Mouse (Mus musculus) embryonic facial prominence, embryonic 10.5 days (tissue): ENCODE measurements around the gene Ttyh2. TPM values are rescaled to one million over a fixed set of nuclear protein-coding genes. Genes with fewer than 3 reads are reported as not detected.

Source experiments
- DNase-seq: peaks from one replicate; pipeline ENCODE4 v3.0.0-alpha.2; 2017; ENCODE audit warnings: low spot score
- H3K27ac ChIP-seq: fragments of 300-500 bp; sonication (generic); replicated peaks from 2 replicates; pipeline ENCODE4 v1.5.1; 2016; ENCODE audit warnings: mild to moderate bottlenecking
- H3K27me3 ChIP-seq: fragments of 300-500 bp; sonication (generic); replicated peaks from 2 replicates; pipeline ENCODE4 v1.6.1; 2016; ENCODE audit warnings: low read depth, mild to moderate bottlenecking; ENCODE audit not compliant: poor library complexity, severe bottlenecking
- H3K36me3 ChIP-seq: fragments of 300-500 bp; sonication (generic); replicated peaks from 2 replicates; pipeline ENCODE4 v1.6.1; 2016; ENCODE audit warnings: mild to moderate bottlenecking, moderate library complexity
- H3K4me1 ChIP-seq: fragments of 300-500 bp; sonication (generic); 2 replicates; pipeline ENCODE4 v1.6.1; 2016
- H3K4me3 ChIP-seq: fragments of 300-500 bp; sonication (generic); 2 replicates; pipeline ENCODE4 v1.5.1; 2016; ENCODE audit warnings: mild to moderate bottlenecking, moderate library complexity
- H3K9me3 ChIP-seq: fragments of 300-500 bp; sonication (generic); 2 replicates; pipeline ENCODE4 v1.6.1; 2016; ENCODE audit warnings: mild to moderate bottlenecking
- WGBS: fragments of 180-500 bp; shearing (Covaris S2); methylation state at CpG from one replicate; pipeline ENCODE4 v1.1.7; 2016; 5-methylcytosine and 5-hydroxymethylcytosine counted together
- polyA plus RNA-seq: library from polyadenylated mRNA; unstranded; fragments of >200 nt; fragmentation: Nextera tagmentation; extraction: Ambion mirVana; gene quantifications from 2 replicates; pipeline ENCODE4 v1.2.1, GENCODE M21; 2016

Ttyh2 gene
- polyA plus RNA-seq, 1 experiment from 2014 or later, result 16.1 TPM

DNA sequence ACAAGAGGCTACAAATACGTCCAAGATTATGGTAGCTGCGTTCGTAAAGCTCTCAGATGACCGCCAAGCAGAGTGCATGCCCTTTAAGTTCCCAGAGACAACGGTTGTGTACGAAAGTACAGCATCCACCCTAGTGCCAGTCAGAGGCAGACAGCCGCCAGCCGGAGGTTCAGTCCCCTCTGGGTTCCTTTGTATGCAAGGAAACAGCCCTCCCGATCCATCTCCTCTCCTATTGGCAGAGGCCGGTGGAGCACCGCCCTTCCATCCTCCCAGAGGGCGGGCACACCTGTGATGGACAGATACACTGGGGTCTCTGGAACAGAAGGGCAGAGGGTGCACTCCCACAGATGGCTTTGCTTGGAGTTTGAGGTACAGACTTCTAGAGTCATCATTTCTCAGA is 33.0 kb upstream of the Ttyh2 start:
- Histone ChIP-seq H3K9me3 (no peaks in the 10 kb centered on the region), H3K4me3 (no peak overlapping the region), H3K4me1 (peaks cover 46% of the 10 kb centered on the region), H3K27ac (peak overlapping the region; percentile 57), H3K36me3 (no peaks in the 10 kb centered on the region), H3K27me3 (peaks cover 43% of the 10 kb centered on the region)
- DNase-seq, result peak; percentile 70
- 50% methylated on average over 12 of the region's 12 CpGs for WGBS

DNA sequence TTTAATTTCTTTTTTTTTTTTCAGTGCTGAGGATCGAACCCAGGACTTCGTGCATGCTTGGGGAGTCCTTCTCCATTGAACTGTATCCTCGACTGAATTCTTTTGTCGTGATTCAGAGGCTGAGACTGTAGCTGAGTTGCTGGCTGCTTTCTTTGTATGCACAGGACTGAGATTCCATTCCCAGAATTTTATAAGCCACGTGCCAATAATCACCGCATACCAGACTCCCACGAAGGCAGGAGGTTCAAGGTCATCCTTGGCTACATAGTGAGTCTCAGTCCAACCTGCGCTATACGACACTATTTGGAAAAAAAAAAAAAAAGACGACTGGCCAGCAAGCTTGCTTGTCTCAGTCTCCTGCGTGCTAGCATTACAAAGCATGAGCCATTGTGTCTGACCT is 32.3 kb upstream of the Ttyh2 start:
- no peaks in the 10 kb centered on the region for H3K9me3 ChIP-seq
- 83% methylated on average over 11 of the region's 11 CpGs for WGBS
- DNase-seq, result no peak
- H3K27me3 ChIP-seq, result peaks cover 36% of the 10 kb centered on the region
- no peaks in the 10 kb centered on the region for H3K36me3 ChIP-seq
- peaks cover 41% of the 10 kb centered on the region for H3K4me1 ChIP-seq
- H3K4me3 ChIP-seq, result no peak overlapping the region
- H3K27ac ChIP-seq, result no peak overlapping the region

DNA sequence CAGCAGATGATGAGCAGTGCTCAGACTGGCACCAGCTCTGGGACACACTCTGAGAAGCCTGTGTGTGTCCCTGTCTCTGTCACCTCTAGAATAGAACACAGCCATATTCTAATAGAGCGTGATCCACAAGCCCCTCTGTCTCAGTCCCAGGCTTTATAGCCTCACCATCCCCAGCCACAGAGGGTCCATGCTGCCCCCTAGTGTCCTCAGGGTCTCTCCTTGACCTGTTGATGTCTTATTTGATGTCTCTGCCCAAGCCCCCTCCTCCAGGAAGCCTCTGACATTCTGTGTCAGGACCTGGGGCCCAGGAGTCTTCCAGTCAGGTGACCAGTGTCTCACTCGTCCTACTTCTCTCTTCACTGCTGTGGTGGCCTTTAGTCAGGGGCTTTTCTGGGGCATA is 31.1 kb upstream of the Ttyh2 start:
- H3K27ac ChIP-seq, result no peak overlapping the region
- DNase-seq, result no peak
- peaks cover 24% of the 10 kb centered on the region for H3K27me3 ChIP-seq
- no peaks in the 10 kb centered on the region for H3K9me3 ChIP-seq
- no peaks in the 10 kb centered on the region for H3K36me3 ChIP-seq
- no peak overlapping the region for H3K4me3 ChIP-seq
- H3K4me1 ChIP-seq, result peaks cover 30% of the 10 kb centered on the region
- 44% methylated on average over 2 of the region's 2 CpGs for WGBS

DNA sequence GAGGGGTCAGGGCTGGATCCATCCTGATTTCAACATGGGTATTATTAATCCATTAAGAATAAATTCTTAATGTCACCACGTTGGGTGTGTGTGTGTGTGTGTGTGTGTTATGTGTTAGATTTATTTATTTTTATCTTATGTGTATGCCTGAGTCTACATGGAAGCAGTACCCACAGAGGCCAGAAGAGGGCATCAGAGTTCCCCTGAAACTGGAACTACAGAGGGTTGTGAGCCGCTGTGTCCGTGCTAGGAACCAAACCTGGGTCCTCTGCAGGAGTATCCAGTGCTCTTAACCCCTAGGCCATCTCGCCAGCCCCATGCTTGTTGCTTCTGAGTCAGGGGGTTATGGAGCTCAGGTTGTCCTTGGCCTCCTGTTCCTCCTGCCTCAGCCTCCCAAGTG is 25.7 kb upstream of the Ttyh2 start:
- H3K27me3 ChIP-seq, result 0 out of 2 replicates have a peak, but pooled peaks cover 8% of the 10 kb centered on the region
- H3K4me3 ChIP-seq, result no peak overlapping the region
- peaks cover 4% of the 10 kb centered on the region; the same call in 1 of the 2 replicates for H3K4me1 ChIP-seq
- H3K27ac ChIP-seq, result no peak overlapping the region
- WGBS, result 70% methylated on average over 4 of the region's 4 CpGs
- no peaks in the 10 kb centered on the region for H3K36me3 ChIP-seq
- H3K9me3 ChIP-seq, result no peaks in the 10 kb centered on the region
- no peak for DNase-seq

DNA sequence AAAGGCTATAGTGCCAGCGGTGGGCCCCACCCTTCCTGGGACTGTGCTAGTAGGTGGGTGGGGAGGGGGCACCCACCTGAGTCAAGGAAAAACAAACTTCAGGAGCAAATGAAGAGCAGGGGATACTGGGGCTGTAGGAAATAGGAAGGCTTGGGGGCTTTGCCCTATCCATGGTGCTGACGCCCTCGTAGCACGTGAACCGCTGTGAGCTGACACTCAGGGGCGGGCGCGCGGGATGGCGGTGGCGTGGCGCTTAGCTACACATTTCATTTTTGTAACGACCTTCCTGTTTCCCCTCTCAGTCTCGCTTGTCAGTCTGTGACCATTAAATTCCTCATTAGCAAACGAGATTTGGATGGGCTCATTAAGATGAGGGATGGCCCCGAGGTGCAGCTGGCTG is 22.7 kb upstream of the Ttyh2 start:
- no peak overlapping the region for H3K4me3 ChIP-seq
- H3K36me3 ChIP-seq, result no peaks in the 10 kb centered on the region
- peak; percentile 66 for DNase-seq
- peaks cover 24% of the 10 kb centered on the region; the same call in 1 of the 2 replicates for H3K27me3 ChIP-seq
- H3K9me3 ChIP-seq, result no peaks in the 10 kb centered on the region
- 5% methylated on average over 16 of the region's 16 CpGs for WGBS
- peaks cover 11% of the 10 kb centered on the region for H3K4me1 ChIP-seq
- H3K27ac ChIP-seq, result no peak overlapping the region

DNA sequence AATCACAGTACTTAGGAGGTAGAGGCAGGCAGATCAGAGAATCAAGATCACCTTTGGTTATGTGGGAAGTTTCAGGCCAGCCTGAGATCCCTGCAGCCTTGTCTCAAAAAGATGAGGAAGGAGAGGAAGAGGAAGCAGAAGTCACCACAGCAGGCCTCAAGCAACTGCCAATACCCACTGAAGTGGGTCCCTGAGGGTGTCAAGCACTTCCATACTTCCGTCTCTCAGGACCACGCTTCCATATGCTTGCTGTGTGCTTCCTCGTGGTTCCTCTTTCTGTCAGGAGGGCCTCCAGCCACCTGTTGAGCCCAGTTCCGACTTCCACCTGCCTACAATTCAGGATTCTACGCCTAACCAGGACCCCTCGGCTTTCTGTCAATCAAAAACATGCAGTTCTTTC is 21.6 kb upstream of the Ttyh2 start:
- 83% methylated on average over 6 of the region's 6 CpGs for WGBS
- no peak for DNase-seq

DNA sequence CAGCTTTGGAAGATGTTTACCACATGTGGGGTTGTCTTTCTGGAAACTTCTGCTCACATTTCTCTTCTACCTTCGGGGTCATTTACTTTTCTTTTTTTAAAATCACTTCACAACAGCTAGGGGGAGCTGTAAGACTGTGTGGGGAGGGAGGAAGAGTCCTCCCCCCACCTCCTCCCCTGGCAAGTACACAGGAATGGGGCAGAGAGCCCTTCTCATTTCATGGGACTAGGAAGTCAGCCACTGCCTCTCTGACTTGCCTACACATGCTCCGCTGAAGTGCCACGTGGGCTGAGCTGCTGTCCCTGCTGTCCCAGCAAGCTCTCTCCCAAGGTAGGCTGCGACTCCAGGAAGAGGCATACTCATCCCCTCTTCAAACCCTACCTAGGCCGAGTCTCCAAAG is 20.7 kb upstream of the Ttyh2 start:
- DNase-seq, result no peak
- Histone ChIP-seq H3K36me3 (no peaks in the 10 kb centered on the region), H3K27ac (no peak overlapping the region), H3K9me3 (no peaks in the 10 kb centered on the region), H3K4me3 (no peak overlapping the region), H3K27me3 (peaks cover 24% of the 10 kb centered on the region; the same call in 1 of the 2 replicates), H3K4me1 (peaks cover 11% of the 10 kb centered on the region)
- 64% methylated on average over 5 of the region's 5 CpGs for WGBS

More for the DNA sequence above, 21.6 kb upstream of the Ttyh2 start:
- Histone ChIP-seq H3K4me3 (no peak overlapping the region), H3K4me1 (peaks cover 11% of the 10 kb centered on the region), H3K9me3 (no peaks in the 10 kb centered on the region), H3K27me3 (peaks cover 24% of the 10 kb centered on the region; the same call in 1 of the 2 replicates), H3K36me3 (no peaks in the 10 kb centered on the region), H3K27ac (no peak overlapping the region)

DNA sequence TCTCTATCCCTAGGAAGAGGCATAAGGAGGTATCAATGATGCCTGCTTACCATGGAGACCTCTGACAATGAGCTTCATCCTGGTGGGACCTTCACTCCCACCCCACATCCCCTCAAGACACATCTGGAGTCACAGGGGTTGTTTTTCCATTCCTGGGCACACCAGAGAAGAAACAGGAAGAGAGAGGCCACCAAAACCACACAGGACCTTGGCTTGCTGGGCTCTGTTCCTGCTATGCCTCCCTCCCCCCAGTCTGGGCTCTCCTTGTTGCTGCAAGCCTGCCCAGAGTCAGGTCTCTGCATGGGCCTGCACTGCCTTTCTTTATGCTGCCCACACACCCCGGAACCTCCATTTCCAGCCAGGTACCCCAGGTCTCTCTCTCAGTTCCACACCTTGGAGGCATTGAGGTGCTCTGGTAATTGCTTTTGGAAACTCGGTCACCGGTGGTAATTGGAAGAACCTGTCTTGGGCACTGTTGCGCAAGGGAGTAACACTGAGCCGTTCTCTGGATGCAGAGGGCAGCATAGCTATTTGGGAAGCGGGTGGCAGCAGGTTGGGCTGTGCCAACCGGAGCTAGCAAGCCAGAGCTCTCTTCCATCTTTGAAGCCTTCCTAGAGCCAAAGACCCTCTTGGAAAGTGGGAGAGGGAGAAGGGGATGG is 19.8 kb upstream of the Ttyh2 start:
- no peak overlapping the region for H3K27ac ChIP-seq
- 79% methylated on average over 7 of the region's 7 CpGs for WGBS

DNA sequence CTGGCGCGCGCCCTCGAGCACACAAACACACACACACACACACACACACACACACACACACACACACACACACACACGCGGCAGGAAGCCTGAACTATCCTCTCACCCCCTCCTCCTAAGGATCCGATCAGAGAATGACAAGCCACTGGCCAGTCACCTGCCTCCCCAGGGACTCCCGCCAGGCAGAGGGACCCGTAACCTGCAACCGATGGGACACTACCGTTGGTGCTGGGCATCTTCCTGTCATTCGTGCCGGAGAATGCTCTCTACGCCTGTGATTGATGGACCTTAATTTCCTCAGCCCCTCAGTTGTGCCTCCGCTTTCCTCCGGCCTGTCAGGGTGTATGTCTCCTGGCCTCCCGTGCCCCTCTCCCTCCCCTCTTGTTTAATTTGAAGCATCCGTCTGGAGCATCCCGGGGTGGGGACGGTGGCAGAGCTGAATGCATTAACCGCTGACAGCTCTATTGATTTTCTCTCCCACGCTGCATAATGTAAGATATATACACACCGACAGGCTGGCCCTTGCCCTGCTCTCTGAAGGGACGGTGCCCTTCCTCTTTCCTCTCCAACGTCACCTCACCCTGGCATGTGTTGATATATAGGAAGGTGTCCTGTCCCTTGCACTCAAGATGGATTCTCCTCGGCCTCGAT is 18.1 kb upstream of the Ttyh2 start:
- DNase-seq, result no peak
- WGBS, result 48% methylated on average over 27 of the region's 27 CpGs
- Histone ChIP-seq H3K27me3 (peaks cover 24% of the 10 kb centered on the region; the same call in 1 of the 2 replicates), H3K27ac (no peak overlapping the region), H3K4me1 (peaks cover 11% of the 10 kb centered on the region), H3K36me3 (no peaks in the 10 kb centered on the region), H3K9me3 (no peaks in the 10 kb centered on the region), H3K4me3 (no peak overlapping the region)

More for the DNA sequence above, 19.8 kb upstream of the Ttyh2 start:
- H3K4me3 ChIP-seq, result no peak overlapping the region
- peaks cover 11% of the 10 kb centered on the region for H3K4me1 ChIP-seq
- DNase-seq, result no peak
- no peaks in the 10 kb centered on the region for H3K36me3 ChIP-seq
- peaks cover 24% of the 10 kb centered on the region; the same call in 1 of the 2 replicates for H3K27me3 ChIP-seq
- no peaks in the 10 kb centered on the region for H3K9me3 ChIP-seq

DNA sequence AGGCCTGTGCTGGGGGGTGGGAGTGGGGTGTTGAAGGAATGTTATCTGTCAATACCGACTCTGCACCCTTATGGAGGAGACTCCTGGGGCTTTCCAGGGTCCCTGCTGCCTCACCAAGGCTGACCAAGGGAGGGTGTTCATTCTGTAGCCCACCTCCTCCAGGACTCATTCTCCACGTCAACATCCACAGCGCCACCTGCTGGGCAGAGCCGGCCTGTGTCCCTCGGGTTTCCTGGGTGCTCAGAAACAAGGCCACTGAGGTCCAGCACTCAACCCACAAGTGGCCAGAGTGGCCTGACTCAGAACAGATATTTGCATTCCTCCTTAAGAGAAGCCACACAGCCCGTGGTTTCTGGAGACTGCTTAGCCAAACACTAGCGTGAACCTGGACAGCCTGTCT is 17.5 kb upstream of the Ttyh2 start:
- Histone ChIP-seq H3K36me3 (no peaks in the 10 kb centered on the region), H3K27me3 (peaks cover 24% of the 10 kb centered on the region; the same call in 1 of the 2 replicates), H3K4me1 (peaks cover 7% of the 10 kb centered on the region), H3K9me3 (no peaks in the 10 kb centered on the region), H3K27ac (no peak overlapping the region), H3K4me3 (no peak overlapping the region)
- WGBS, result 29% methylated on average over 7 of the region's 7 CpGs
- peak; percentile 70 for DNase-seq

DNA sequence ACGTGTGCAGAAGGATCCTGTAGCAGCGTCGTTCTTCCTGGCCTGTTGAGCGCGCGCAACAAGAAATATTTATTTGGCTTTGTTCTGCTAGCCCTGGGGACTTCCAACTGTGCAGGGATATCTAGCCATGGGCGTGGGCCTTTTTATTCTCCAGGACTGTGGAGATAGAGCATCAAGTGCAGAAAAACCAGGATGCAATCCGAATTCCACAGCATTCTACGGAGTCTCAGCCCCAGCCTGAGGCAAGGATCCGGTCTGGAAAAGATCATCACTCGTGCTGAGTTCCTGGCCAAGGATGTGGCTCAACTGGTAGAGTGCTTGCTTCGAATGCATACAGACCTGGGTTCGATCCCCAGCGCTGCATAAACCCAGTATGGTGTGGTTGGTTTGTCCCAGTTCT is 13.1 kb upstream of the Ttyh2 start:
- Histone ChIP-seq H3K9me3 (no peaks in the 10 kb centered on the region), H3K27me3 (peaks cover 18% of the 10 kb centered on the region), H3K4me3 (no peak overlapping the region), H3K27ac (no peak overlapping the region), H3K36me3 (no peaks in the 10 kb centered on the region), H3K4me1 (peaks cover 8% of the 10 kb centered on the region; the same call in 1 of the 2 replicates)
- no peak for DNase-seq
- WGBS, result 94% methylated on average over 14 of the region's 14 CpGs

DNA sequence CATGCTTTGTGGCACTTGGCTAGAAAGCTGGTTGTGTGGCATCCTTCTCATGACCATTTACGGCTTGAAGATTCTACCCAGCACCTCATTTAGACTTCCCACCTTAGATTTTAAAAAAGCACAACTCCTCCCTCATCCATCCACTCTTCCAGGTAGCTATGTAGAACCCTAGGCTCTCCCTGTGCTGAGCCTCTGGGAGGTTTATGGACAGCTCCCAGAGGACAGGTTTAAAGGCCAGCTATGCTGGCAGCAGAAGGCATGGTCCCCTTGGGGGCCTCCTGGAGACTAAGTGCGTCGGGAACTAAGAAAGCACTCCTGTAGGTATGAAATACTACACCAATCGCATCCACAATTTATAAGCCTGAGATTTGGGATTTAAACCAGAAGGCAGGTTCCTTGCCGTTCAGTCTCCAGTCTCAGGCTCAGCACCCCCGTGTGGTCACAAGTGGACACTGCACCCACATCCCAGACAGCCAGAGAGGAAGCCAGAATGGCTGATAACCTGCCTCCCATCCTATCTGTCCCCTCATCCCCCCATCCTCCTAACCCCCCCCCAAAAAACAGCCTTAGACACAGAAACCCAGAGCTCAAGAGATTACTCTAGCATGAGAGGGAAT is 12.4 kb upstream of the Ttyh2 start:
- WGBS, result 35% methylated on average over 6 of the region's 6 CpGs
- no peaks in the 10 kb centered on the region for H3K36me3 ChIP-seq

More for the DNA sequence above, 12.4 kb upstream of the Ttyh2 start:
- 0 out of 2 replicates have a peak, but pooled peaks cover 6% of the 10 kb centered on the region for H3K4me1 ChIP-seq
- H3K27me3 ChIP-seq, result peaks cover 18% of the 10 kb centered on the region
- no peak overlapping the region for H3K4me3 ChIP-seq
- peak; percentile 65 for DNase-seq
- no peak overlapping the region for H3K27ac ChIP-seq
- H3K9me3 ChIP-seq, result no peaks in the 10 kb centered on the region
